Mouse (Mus musculus): ENCODE results near the gene Lrrc47. TPM values are rescaled to one million over a fixed set of nuclear protein-coding genes. Genes with fewer than 3 reads are reported as not detected.

Gene Lrrc47
- total RNA-seq, 4 experiments from 2014 or later: 19.4 to 29.8 (median 25.0) TPM

Other genes with a start within 250 kb of the Lrrc47 start
- 10 to 100 TPM; 17.1 to 20.3 (median 18.1) TPM for gene A430005L14Rik, start 54.5 kb upstream of the Lrrc47 start, total RNA-seq (2022)
- gene Dffb, start 36.6 kb upstream of the Lrrc47 start, total RNA-seq (2022): 1 to 10 TPM in 2 of 4 experiments, under 1 TPM in 2; 0.83 to 2.2 (median 1.1) TPM
- gene Cep104, start 36.5 kb upstream of the Lrrc47 start, total RNA-seq (2022): 10 to 100 TPM; 28.2 to 34.0 (median 28.5) TPM
- 1 to 10 TPM in 3 of 4 experiments, under 1 TPM in 1; 0.46 to 3.4 (median 1.4) TPM for gene Smim1, start 14.5 kb downstream of the Lrrc47 start, total RNA-seq (2022)
- not detected for gene Ccdc27, start 30.9 kb downstream of the Lrrc47 start, total RNA-seq (2022)
- not detected for gene Trp73, start 128.5 kb downstream of the Lrrc47 start, total RNA-seq (2022)
- 10 to 100 TPM; 10.4 to 12.8 (median 11.4) TPM for gene Wrap73, start 130.6 kb downstream of the Lrrc47 start, total RNA-seq (2022)
- 100 to 1,000 TPM in 2 of 4 experiments, 10 to 100 TPM in 2; 97.3 to 122 (median 108) TPM for gene Tprgl, start 148.9 kb downstream of the Lrrc47 start, total RNA-seq (2022)
- under 1 TPM; 0.21 to 0.67 (median 0.25) TPM for gene Megf6, start 159.0 kb downstream of the Lrrc47 start, total RNA-seq (2022)

All from gastrocnemius, adult 8-10 months (tissue).